Mouse (Mus musculus) gastrocnemius, adult 18-20 months (tissue): ENCODE results near the gene Itih3. TPM values are rescaled to one million over a fixed set of nuclear protein-coding genes. Genes with fewer than 3 reads are reported as not detected.

Source experiments
- DNase-seq: peaks from one replicate; pipeline ENCODE4 v3.0.0; 2021; ENCODE audit warnings: low spot score
- long read RNA-seq, 2 experiments: library from polyadenylated mRNA; stranded (forward); transcript quantifications; one replicate each; pipeline ENCODE4 v2.0.0; 2021
- total RNA-seq, 2 experiments: library from RNA; stranded (reverse); gene quantifications; 2 replicates each; pipeline ENCODE4 v1.2.3; 2021

The Itih3 gene
- under 1 TPM; 0.37 to 0.40 TPM for total RNA-seq
- long read RNA-seq, experiment 1, result 0 reads
- long read RNA-seq, experiment 2, result 0 reads

- DNase-seq, result no peak
Measured at GRCm38 (mm10) chr14:30923375-30924105, at the start of gene Itih3. Gene Itih3, minus strand, starts transcription at chr14:30923760.

GRCm38 (mm10) chr14:30960366-30960765, 36.8 kb upstream of the Itih3 start:
- DNase-seq, result no peak

GRCm38 (mm10) chr14:30959031-30959430, 35.5 kb upstream of the Itih3 start:
- no peak for DNase-seq

- no peak for DNase-seq
Measured at GRCm38 (mm10) chr14:30958517-30958916, 35.0 kb upstream of the Itih3 start.

GRCm38 (mm10) chr14:30951154-30951825, 27.7 kb upstream of the Itih3 start, which contains the start of gene Nek4:
Gene Nek4, plus strand, starts transcription at chr14:30951377.
- peak; percentile 97 for DNase-seq

- DNase-seq, result no peak
Measured at GRCm38 (mm10) chr14:30949986-30950385, 26.4 kb upstream of the Itih3 start.

- no peak for DNase-seq
Measured at GRCm38 (mm10) chr14:30944745-30945144, 21.2 kb upstream of the Itih3 start.

GRCm38 (mm10) chr14:30943860-30944674, 20.5 kb upstream of the Itih3 start:
- peak; percentile 55 for DNase-seq

- DNase-seq, result no peak
Measured at GRCm38 (mm10) chr14:30943038-30943437, 19.5 kb upstream of the Itih3 start, which contains the start of gene Itih1. Gene Itih1, minus strand, starts transcription at chr14:30943289.

GRCm38 (mm10) chr14:30942254-30942653, 18.7 kb upstream of the Itih3 start:
- DNase-seq, result no peak

- DNase-seq, result no peak
Measured at GRCm38 (mm10) chr14:30933351-30933750, 9.8 kb upstream of the Itih3 start.

- DNase-seq, result no peak
Measured at GRCm38 (mm10) chr14:30930386-30930785, 6.8 kb upstream of the Itih3 start.

GRCm38 (mm10) chr14:30925492-30925891, 1.9 kb upstream of the Itih3 start:
- no peak for DNase-seq

GRCm38 (mm10) chr14:30922053-30922670, 1.4 kb downstream of the Itih3 start:
- no peak for DNase-seq

- no peak for DNase-seq
Measured at GRCm38 (mm10) chr14:30916516-30916915, 7.0 kb downstream of the Itih3 start.

- DNase-seq, result no peak
Measured at GRCm38 (mm10) chr14:30913404-30913803, 10.2 kb downstream of the Itih3 start.

- DNase-seq, result no peak
Measured at GRCm38 (mm10) chr14:30912641-30913040, 10.9 kb downstream of the Itih3 start.

GRCm38 (mm10) chr14:30911141-30911540, 12.4 kb downstream of the Itih3 start:
- DNase-seq, result no peak

GRCm38 (mm10) chr14:30907814-30908265, 15.7 kb downstream of the Itih3 start:
- DNase-seq, result no peak

- no peak for DNase-seq
Measured at GRCm38 (mm10) chr14:30906001-30906400, 17.6 kb downstream of the Itih3 start.

- DNase-seq, result no peak
Measured at GRCm38 (mm10) chr14:30904307-30904706, 19.3 kb downstream of the Itih3 start.
